ENCODE assay signal across 21 mouse cellular contexts in genomic region chr2:8924856-8925255, GRCm38 (mm10).
"Had no signal": no experiment of that assay in that cellular context is flagged by ENCODE, and none has a peak within 500 bp of the region (broad histone marks: within the 10 kb centered on the region; RNA-seq: fewer than 3 reads in every experiment).

No protein-coding gene starts in this region.

- H3K27ac ChIP-seq: limb, embryonic 12.5 days; limb, embryonic 15.5 days; liver, embryonic 14.5 days; lung, embryonic 15.5 days; midbrain, embryonic 10.5 days; midbrain, embryonic 13.5 days; neural tube, embryonic 13.5 days had no signal

- H3K4me3 ChIP-seq: limb, embryonic 12.5 days; limb, embryonic 15.5 days; lung, embryonic 15.5 days; megakaryocyte, embryonic 14.5 days; midbrain, embryonic 10.5 days; midbrain, embryonic 13.5 days; myocyte; neural tube, embryonic 13.5 days had no signal

- H3K27me3 ChIP-seq: limb, embryonic 12.5 days; limb, embryonic 15.5 days; lung, embryonic 15.5 days; megakaryocyte, embryonic 14.5 days; midbrain, embryonic 13.5 days; neural tube, embryonic 13.5 days had no signal

- H3K4me2 ChIP-seq: limb, embryonic 12.5 days; limb, embryonic 15.5 days; lung, embryonic 15.5 days; midbrain, embryonic 13.5 days; neural tube, embryonic 13.5 days had no signal

- DNase-seq: kidney, adult 9 months; kidney, postnatal 14 days; kidney, postnatal 4 days; left cerebral cortex, postnatal 4 days; lung, adult 18-20 months; lung, postnatal 10 days; lung, postnatal 36 days; retina, postnatal 1 day; right cerebral cortex, postnatal 25 days; thymus, adult 18-20 months; thymus, postnatal 36 days had no signal

- H3K36me3 ChIP-seq: limb, embryonic 12.5 days; limb, embryonic 15.5 days; lung, embryonic 15.5 days; midbrain, embryonic 10.5 days; midbrain, embryonic 13.5 days; neural tube, embryonic 13.5 days had no signal

- H3K4me1 ChIP-seq: limb, embryonic 12.5 days; limb, embryonic 15.5 days; lung, embryonic 15.5 days; megakaryocyte, embryonic 14.5 days; midbrain, embryonic 10.5 days; midbrain, embryonic 13.5 days; neural tube, embryonic 13.5 days had no signal

- H3K9me3 ChIP-seq: limb, embryonic 12.5 days; limb, embryonic 15.5 days; lung, embryonic 15.5 days; megakaryocyte, embryonic 14.5 days; midbrain, embryonic 10.5 days; midbrain, embryonic 13.5 days; neural tube, embryonic 13.5 days had no signal

- H3K9ac ChIP-seq: limb, embryonic 12.5 days; limb, embryonic 15.5 days; liver, embryonic 14.5 days; lung, embryonic 15.5 days; midbrain, embryonic 13.5 days; neural tube, embryonic 13.5 days had no signal

- ATAC-seq: midbrain, embryonic 13.5 days; midbrain, embryonic 16.5 days had no signal
